Mouse (Mus musculus) urinary bladder, postnatal 14 days (tissue): Measurements from ENCODE around the gene Pde6h.

Experiments
- DNase-seq: peaks from one replicate; pipeline ENCODE4 v3.0.0; 2021; ENCODE audit warnings: low spot score

Gene Pde6h

DNA sequence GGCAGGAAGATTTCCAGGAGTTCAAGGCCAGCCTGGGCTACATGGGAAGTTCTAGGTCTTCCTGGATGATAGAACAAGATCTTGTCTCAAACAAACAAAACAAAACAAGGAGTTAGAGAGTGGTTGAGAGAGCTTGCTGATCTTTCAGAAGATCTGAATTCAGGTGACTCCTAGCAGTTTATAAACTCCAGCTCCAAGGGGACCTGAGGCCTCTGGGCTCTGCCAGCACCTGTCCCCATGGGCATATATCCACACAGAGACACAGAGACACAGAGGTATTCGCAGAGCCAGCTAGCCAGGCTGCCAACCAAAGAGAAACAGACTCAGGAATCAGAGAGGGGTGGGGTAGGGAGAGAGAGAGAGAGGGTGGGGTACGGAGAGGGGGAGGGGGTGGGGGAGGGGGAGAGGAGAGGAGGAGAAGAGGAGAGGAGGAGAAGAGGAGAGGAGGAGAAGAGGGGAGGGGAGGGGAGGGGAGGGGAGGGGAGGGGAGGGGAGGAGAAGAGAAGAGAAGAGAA is 10.8 kb upstream of the Pde6h start:
- no peak for DNase-seq

DNA sequence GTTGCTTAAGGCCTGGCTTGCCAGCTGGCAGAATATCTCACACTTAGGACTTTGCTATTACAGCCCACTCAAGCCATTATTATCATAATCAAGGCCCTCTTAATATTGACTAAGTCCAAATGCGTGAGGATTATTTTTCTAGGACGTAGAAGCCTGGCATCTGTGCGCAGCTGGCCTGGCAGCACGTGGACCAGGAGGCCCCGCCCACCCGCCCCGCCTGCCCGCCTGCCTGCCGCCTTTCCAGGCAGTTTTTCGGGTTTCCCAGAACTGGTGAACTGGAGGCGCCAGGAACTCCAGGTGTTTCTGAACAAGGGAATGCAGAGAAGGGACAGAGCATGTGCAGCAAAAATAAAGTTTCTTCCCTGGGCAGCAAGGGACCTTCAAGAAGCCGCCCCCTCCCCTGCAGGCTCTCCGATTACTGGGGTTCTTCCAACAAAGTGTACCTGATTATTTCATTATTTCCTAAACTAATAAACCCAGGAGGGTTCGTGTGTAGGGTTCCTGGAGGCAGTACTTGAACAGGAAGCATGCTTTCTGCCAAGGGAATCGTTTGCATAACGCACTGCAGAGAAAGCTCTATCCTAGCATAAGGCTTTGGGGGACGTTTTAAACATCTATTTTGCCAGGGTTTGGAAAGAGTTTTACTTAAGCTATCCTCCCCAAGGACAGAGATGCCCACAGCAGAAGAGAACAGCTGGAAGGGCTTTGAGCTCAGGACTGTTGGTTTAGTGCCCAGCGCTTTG is 10.1 kb upstream of the Pde6h start:
- peak; percentile 54 for DNase-seq

DNA sequence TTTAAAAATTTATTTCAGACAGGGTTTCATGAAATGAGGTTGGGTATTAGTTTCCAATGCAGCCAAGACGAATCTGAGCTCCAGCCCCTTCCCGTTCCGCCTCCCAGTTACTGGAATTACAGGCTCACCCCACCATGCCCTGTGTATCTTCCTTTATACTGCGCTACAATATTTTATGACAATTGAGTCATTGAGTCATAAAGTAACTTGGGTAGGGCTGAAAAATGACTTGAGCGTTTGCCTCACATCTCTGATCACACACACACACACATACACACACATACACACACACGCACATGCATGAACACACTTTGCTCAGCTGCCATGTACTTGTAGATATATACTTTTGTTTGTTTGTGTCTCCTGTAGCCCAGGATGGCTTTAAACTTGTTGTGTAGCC is 9.4 kb upstream of the Pde6h start:
- DNase-seq, result no peak

DNA sequence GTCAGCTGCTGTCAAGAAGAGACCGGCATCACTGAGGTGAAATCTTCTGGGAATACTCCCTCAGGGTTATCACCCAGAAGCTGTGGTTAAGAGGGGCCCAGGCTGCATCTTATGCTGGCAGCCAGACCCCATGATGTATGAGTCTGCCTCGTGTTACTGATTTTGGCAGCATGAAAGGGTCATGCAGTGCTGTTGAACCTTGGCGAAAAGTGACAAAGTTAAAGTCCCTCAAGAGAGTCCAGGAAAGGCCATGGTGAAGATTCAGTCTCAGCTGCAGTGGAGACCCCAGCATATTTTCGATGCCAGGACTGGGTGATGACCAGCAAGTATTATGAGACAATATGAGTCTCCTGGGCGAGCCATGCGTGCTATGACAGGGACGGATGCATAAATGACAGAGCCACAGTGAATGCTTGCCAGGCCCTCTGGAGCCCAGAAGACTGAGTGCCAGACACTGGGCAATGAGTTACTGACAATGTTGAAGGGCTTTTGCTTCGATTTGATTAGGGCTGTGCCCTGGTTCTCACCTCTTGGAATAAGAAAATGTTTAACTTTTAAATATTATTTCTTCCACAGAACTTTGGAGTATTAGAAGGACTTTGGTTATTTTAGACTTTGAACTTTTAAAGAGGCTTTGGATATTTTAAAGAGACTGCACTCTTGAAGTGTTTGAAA is 7.8 kb upstream of the Pde6h start:
- DNase-seq, result no peak

DNA sequence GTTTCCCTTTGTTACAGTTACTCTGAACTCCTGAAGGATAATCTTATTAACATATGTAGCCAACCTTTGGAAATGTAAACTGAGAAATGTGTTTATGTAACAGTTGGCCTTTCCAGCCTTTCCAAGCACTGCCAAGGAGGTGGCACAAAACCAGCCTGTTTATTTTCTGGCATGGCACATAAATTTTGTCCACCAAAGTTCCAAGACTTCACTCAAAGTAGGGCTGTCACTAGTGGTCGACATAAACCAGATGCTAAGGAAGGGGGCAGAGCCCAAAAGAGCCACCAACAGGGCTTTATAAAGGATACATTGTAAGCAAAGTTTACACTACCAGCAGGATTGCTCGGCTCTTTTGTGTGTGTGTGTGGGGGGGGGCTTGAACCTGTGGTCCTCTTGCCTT is 5.7 kb upstream of the Pde6h start:
- DNase-seq, result no peak

DNA sequence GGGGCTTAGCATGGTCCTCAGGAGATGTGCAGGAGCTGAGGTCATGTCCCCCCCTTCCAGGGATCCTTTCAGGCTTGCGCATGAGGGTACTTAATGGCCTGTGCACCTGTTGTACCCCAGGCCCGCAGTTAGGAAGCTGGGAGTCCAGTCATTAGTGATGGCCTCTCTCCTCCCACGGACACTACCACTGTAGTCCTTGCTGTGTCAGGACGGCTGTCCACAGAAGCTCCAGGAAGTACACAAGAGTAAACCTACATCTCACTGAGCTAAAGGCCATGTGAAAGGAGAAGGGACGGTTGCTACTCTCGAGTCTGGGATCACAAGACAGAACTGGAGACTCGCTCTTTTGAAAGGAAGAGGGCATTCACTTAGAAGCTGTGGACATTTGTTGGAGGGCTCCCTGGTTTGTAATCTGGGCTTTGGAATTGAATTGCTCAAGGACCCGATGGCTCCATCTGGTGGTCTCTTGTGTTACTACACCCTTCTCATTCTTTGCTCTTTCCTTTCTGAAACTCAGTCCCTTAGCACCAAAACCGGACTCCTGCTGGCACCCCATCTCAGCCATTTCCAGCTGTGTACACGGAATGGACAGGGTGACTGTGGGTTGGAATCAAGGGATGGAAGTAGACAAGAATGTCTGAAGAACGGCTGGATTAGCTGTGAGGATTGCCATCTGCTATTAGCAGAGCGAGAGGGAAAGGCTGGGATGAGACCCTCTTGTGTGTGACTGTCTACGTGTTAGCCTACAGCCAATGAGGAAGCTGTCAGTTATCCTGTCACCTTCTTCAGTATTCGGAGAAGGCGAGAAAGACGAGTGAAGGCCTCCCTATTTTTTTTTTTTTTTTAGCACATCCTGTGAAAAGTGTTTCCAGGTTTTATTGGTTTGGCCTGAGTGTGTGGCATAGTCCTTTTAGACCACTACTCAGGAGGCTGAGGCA is 3.0 kb upstream of the Pde6h start:
- peak; percentile 83 for DNase-seq

DNA sequence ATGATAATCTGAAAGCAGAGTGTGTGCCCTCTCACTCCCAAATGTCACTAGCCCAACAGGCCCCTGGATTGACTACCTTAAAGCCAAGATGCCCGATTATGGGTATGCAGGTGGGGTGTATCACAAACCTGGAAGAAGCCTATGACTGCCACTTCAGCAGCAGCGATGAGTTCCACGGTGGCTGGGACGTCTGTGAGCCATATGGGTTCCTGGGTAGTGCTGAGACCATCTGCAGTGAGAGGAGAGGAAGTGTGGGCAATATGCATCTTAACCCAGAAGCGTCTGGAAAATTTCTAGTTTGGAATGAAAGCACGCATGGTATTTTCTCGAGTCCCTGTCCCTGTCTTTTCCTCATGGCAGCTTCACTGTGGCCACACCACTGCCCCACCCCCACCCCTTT is 2.0 kb upstream of the Pde6h start:
- no peak for DNase-seq

DNA sequence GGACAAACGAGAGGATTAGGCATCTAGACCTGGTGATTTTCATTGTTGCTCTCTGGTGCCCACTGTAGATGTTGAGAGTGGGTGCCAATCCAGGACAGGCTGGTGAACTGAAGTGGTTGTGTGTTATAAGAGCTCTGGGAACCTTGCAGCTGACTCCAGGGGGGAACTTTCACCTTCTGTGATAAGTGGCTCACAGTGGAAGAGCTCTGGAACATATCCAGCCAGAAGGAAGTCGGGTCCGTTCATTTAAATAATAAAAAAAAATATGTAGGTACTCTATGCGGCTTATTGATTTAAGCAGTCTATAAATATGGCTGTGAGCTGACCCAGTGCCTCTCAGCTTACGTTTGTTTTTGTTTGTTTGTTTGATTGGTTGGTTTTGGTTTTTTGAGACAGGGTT is 1.6 kb upstream of the Pde6h start, which contains the start of gene Erp27:
TSS of gene Erp27 (minus strand) at position 101 of the 400 bp plus-strand sequence.
- DNase-seq, result no peak

DNA sequence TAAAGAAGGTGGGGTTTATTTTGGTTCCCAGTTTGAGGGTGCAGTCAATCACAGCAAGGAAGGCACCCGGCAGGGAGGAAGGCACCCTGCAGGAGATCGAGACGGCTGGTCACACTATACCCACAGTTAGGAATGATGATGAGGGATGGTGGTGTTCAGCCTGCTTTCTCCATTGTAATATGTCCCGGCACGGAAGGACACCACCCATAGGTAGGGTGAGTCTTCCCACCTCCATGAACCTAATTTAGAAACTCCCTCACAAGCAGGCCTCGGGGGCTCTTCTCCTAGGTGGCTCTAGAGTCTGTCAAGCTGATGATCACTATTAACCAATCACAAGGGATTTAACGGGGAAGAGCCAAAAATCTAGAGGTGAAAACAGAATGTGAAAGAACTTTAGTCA is 761 bp upstream of the Pde6h start:
- no peak for DNase-seq

DNA sequence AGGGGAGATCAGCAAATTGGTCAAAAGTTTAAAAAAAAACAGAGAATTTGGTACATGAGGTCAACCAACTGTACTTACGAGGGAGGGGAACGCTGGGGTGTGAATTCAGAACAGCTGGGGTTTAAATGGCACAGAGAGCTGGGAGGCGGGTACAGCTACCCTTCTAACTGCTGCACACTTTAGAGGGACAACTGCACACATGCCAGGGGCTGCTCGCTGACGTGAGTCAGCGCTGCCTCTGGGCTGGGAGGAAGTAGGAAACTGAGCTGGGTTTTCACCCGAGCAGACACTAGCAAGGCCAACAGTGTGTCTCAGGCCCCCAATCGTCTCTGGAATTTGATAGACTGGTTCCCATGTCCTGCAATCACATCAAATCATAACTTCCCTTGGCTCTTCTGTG is 1.4 kb downstream of the Pde6h start:
- DNase-seq, result no peak

DNA sequence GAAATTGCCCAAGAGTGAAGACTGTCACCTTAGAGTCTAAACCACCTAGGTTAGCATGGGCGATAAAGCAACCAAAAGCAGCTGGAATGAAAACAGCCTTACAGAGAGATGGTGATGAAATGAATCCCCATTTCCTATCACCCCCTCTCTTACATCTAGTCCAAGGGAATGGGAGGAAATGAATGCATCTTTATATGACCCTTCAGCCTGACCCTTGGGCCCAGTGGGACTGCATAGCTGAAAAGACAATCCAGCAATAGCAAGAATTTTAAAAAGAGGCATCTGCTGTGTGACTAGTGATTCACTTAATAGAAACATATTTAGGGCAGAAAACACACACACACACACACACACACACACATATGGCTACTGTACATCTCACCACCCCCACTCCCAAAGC is 4.0 kb downstream of the Pde6h start:
- no peak for DNase-seq

DNA sequence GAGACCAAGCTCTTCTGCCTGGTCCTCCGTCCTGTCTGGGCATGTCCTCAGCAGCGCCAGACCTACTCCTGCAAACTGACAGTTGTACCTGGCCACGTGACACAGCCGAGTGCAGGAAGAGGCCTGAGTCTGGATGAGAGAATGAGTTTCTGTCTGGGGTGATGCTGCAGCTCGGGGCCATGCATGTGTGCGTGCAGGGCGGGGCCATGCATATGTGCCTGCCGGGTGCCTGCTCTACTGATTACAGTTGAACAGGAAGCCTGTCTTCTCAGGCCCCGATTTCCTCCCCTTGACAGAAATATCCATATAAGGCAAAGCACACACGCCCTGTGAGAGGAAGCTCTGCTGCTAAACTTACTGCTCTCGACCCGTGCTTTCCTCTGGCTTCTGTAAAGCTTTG is 7.0 kb downstream of the Pde6h start:
- peak; percentile 38 for DNase-seq

DNA sequence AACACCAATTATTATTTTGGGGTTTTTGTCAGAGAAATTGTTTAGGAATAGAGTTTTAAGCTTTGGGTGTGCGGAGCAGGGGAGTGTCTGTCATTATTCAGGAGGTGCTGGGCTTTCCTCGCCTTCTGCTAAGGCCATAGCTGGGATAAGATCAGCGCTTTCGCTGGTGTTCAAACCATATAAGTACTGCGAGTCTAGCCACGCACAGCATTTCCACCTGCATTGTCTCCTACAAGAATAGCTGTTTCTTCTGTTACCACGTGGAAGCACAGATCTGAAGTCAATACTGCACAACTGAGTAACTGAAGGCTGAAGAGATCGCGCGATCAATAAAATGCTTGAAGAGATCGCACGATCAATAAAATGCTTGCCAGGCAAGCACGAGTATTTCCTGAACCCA is 7.6 kb downstream of the Pde6h start:
- DNase-seq, result no peak

DNA sequence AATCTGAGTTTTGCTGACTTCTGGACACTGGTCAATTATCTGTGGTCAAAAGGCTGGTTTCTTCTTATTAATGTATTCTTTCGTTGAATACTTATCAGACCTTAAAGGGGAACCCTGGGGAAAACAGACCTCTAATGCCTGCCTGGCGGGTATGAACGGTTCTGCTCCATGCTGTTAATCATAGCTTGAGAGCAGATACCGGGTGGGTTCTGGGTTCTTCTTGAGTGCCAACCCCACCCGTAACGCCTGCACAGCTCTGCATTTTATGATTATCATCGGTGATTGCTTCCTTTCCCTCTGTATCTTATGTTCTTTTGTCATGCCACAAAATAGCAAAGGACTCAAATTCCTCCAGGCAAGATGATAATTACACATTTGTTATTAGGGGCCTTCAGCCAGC is 10.4 kb downstream of the Pde6h start:
- no peak for DNase-seq

DNA sequence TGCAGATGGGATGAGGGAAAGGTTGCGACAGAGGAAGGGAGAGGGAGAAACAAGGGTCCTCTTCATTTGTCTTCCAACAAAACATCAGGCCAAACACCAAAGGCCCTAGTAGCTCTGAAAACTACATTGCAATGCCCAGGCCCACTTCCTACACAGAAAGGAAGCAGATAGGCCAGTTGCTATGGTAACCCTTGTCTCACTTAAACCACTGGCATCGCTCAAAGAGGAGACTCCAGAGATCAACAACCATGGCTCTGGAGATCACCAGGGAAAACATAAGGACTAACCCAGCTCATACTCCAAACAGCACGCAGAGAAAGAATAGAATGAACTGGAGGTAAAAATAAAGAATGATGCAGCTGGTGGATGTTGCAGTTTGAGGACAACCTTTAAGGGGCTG is 11.6 kb downstream of the Pde6h start:
- no peak for DNase-seq

DNA sequence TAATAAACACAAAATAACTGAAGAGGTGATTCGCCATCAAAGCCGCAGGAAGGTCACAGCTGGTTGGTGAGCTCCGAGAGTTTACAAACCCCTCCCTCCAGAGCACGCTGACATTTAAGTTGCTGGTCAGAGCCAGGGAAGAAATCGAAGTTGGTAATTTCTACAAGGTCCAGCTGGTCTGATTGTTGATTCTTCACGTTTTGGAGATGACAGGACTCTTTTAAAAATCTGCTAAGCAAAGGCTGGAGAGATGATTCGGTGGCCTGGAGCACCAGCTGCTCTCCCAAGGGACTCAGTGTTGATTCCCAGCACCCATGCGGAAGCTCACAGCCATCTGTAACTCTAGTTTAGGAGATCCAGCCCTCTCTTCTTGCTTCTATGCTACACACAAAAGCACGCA is 12.7 kb downstream of the Pde6h start:
- DNase-seq, result no peak

DNA sequence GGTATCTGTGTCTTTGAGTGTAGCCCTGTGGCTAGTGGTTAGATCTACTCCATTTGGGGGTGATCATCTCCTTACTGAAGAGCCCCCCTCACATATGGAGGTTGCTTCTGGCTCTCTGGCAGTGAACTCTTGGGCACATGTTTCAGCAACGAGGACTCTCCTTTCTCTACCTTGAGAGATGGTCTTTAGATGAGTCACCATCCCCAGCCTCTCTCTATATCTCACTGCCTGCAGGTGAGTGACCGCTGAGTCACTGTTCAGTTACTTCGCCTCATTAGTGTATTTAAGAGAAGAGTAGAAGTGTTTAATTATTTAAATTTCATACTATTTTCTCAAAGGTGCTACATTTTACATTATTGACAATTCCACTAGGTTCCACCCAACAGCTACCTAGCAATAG is 13.5 kb downstream of the Pde6h start:
- DNase-seq, result no peak

DNA sequence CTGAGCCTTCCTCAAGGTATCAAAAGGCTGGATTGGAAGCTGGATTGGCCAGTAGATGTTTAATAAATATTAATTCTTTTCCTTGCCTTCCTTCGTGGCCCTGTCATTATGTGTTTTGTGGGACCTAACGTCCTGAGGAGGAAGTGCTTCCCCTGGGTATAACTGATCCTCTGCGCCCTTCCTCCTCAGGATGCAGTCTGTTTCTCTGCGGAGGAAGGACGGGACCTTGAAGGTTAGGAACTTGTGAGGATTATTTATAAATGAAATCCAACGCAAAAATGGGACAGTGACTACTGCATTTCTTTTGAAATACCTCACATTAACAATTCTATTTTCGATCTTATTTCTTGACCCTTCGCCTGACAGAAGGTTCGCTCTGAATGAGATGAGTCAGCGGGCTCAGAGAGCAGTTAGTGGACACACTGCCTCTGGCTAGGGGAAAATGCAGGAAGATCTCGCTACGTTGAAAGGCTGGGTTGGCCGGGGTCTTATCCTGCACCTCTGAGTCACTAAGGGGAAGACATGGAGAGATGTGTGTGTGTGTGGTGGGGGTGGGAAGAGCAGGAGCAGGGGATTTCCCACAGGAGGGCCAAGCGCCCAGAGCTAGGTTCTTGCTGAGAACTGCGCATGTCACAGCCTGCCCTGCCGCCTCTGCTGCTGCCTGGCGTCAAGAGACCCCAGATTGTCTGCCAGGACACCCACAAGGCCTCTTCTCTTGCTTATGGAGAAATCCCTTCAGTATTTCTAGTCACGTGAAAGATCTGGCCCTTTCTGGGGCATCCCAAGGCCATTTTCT is 14.9 kb downstream of the Pde6h start:
- no peak for DNase-seq

DNA sequence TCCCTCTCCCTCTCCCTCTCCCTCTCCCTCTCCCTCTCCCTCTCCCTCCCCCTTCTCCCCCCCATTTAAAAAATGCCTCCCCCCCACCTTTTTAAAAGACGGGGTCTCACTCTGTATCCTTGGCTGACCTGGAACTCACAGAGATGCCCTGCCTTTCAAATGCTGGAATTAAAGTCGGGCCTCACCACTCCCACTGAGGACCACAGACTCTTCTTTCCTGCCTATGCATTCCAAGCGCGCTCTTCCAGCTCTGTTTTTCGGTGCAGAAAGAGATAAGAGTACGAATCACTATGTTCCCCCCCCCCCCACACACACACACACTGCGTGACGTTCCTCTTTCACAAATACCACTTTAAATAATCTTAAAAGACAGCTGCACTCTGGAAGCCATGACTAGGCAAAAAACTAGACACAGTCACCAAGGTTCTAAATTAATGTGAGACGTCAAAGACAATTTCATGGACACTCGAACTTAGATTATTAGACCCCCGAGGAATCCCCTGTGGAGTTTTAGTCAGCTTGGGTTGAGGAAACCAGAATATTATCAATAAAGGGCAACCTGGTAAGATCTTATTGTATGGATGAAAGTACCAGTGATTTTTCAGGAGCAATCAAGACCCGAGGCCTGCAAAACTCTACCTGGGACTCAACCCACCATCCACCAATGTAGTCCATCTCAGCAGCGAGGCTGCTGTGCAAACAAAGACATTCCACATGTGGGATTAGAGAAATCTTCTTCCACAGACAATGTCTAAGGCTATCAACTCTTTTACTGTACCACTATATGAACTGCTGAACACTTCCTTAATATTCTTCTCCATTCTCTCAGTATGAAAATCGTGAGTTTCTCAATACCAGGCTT is 15.9 kb downstream of the Pde6h start:
- DNase-seq, result no peak

DNA sequence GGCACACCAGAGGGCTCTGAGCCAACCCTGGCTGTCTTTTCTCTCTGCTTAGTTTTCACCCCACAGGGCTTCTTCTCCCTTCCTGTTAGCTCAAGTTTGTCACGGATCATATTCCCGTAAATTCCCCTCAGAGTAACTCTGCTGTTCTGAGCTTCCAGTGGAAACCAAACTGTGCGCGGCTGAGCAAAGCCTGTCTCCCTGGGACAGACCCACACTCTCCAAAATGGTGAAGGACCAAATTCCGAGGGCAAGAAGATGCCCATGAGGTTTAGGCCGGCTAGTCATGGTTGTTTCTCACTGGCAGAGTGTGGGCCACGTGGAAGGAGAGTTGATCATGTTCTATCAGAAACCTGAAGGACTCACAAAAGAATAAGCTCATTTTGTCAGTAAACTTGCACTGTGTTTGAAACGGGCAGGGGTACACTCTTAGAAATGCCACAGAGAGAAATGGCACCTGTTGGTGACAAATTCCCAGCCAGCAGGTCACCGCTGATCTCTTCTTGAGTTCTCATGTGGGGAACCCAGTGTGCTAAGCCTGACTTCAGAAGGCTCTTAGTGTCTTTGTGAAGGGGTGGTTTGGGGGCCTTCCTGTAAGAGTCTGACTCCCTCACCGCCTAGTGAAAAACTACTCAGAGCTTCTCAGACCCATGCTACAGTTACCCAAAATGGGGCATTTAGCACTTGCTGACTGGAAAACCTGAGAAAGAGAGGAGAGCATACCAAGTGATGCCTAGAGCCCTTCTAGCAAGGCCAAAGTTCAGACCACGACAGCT is 16.7 kb downstream of the Pde6h start:
- no peak for DNase-seq
